Mouse (Mus musculus) forebrain, postnatal 0 days (tissue): ENCODE measurements at regions not wholly inside any gene's neighbourhood (a gene's known extent, or its start where the extent isn't known, plus 50 kb on each side); places are given as distances from the start of the nearest gene placed in this dataset.

ENCODE experiments used
- ATAC-seq: fragments of 200-750 bp; cut with Nextera tagmentation; 2 replicates; pipeline ENCODE4 v1.8.0; 2017; ENCODE audit warnings: mild to moderate bottlenecking, moderate library complexity
- DNase-seq: peaks from one replicate; pipeline ENCODE4 v3.0.0-alpha.2; 2015
- H3K27ac ChIP-seq: fragments of 300-500 bp; sonication (generic); 2 replicates; pipeline ENCODE4 v1.5.1; 2014; ENCODE audit warnings: low read depth, mild to moderate bottlenecking, antibody characterized with exemption, low read length, moderate library complexity, mixed read lengths
- H3K27me3 ChIP-seq: fragments of 300-500 bp; sonication (generic); 2 replicates; pipeline ENCODE4 v1.6.1; 2014; ENCODE audit warnings: mild to moderate bottlenecking, low read length, mixed read lengths; ENCODE audit not compliant: insufficient read depth
- H3K36me3 ChIP-seq: fragments of 300-500 bp; sonication (generic); 2 replicates; pipeline ENCODE4 v1.6.1; 2014; ENCODE audit warnings: mild to moderate bottlenecking, moderate library complexity; ENCODE audit not compliant: insufficient read depth
- H3K4me1 ChIP-seq: fragments of 300-500 bp; sonication (generic); 2 replicates; pipeline ENCODE4 v1.6.1; 2014; ENCODE audit warnings: antibody characterized with exemption; ENCODE audit not compliant: insufficient read depth
- H3K4me2 ChIP-seq: fragments of 300-500 bp; sonication (generic); 2 replicates; pipeline ENCODE4 v1.6.1; 2014; ENCODE audit warnings: low read depth, mild to moderate bottlenecking, moderate library complexity
- H3K4me3 ChIP-seq: fragments of 300-500 bp; sonication (generic); 2 replicates; pipeline ENCODE4 v1.5.1; 2014; ENCODE audit warnings: low read depth, low read length, mixed read lengths
- H3K9ac ChIP-seq: fragments of 300-500 bp; sonication (generic); 2 replicates; pipeline ENCODE4 v1.6.1; 2014; ENCODE audit warnings: mild to moderate bottlenecking
- H3K9me3 ChIP-seq: fragments of 300-500 bp; sonication (generic); 2 replicates; pipeline ENCODE4 v1.6.1; 2016; ENCODE audit warnings: low read length
- CTCF ChIP-seq: sonication (generic); IDR thresholded peaks from 2 replicates; pipeline ENCODE4 v1.5.1; 2016; ENCODE audit warnings: antibody characterized with exemption, control low read depth, low read depth
- WGBS: fragments of 180-500 bp; shearing (Covaris S2); extraction: QIAGEN DNeasy Blood & Tissue Kit; methylation state at CpG from one replicate; pipeline ENCODE4 v1.1.7; 2014; 5-methylcytosine and 5-hydroxymethylcytosine counted together

DNA sequence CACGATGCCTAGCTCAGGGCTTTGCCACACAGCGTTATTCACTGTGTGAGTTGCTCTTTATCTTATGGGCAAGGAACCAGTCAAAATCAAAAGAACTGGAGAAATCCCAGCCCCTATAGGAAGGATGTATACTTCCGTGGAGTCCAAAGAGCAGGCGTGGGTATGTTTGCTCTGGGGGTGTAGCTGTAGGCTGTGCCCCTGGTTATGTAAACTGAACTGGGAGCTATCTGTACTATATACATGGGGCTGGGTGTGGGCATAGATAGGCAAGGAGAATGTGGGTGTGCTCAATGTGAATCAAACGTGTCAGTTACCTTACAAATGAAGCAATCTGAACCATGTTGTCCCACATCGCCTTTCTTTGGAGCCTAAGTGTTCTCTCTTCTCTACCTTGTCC lies 120.3 kb upstream of the Parp11 start:
- no peaks in the 10 kb centered on the region for H3K27me3 ChIP-seq
- no peak for ATAC-seq
- no peaks in the 10 kb centered on the region for H3K9me3 ChIP-seq
- no peak overlapping the region for H3K4me2 ChIP-seq
- no peak for TF ChIP-seq CTCF
- DNase-seq = no peak
- H3K9ac ChIP-seq = no peak overlapping the region
- H3K36me3 ChIP-seq = no peaks in the 10 kb centered on the region
- WGBS = 86% methylated on average over 6 of the region's 6 CpGs
- no peak overlapping the region for H3K4me3 ChIP-seq
- H3K4me1 ChIP-seq = peaks cover 18% of the 10 kb centered on the region
- H3K27ac ChIP-seq = no peak overlapping the region

DNA sequence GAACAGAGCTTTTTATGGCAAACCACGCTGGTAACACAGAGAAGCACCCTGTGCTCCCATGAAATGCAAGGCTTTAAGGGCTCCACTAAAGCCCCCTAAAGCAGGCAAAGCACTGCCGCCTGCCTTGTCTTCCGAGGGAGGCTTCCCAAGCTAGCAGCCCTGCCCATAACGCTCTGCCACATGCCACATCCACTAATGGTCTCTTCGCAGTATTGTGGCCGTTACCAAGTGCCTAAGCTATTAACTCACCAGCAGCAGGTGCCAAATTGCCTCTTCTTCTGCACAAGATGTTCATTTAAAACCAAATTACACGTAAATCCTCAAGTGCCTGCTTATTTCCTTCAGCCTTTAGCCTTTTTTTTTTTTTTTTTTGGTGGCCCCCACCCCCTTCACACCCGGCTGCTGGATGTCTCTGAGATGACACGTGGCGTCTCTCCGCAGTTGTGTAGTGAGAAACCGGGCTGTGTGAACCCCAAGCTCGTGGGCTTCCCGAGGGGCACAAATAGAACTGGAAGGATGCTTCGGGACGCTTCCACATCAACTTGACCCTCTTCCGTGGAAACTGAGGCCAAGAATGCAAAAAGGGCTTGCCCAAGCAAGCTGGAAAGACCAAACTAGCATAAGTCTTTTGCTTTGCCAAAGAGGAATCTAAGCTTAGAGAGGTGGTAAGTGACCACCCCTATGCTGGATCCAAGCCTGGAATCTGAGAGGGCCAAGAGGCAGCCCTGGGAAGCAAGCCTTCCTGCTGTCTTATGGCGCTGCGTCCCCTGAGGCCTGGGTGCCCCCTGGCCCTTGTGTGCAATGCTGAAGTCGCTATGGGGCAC lies 117.2 kb upstream of the Parp11 start:
- H3K9me3 ChIP-seq = no peaks in the 10 kb centered on the region
- H3K4me2 ChIP-seq = peak overlapping the region; percentile 82
- H3K4me3 ChIP-seq = peak overlapping the region; percentile 53
- H3K9ac ChIP-seq = peak overlapping the region; percentile 66
- no peaks in the 10 kb centered on the region for H3K27me3 ChIP-seq
- 14% methylated on average over 20 of the region's 20 CpGs for WGBS
- peak; percentile 36 for DNase-seq
- H3K36me3 ChIP-seq = no peaks in the 10 kb centered on the region
- ATAC-seq = peak; percentile 8; the same call in 1 of the 2 replicates
- H3K4me1 ChIP-seq = peaks cover 18% of the 10 kb centered on the region
- H3K27ac ChIP-seq = peak overlapping the region; percentile 45; the same call in 1 of the 2 replicates
- TF ChIP-seq CTCF = no peak

DNA sequence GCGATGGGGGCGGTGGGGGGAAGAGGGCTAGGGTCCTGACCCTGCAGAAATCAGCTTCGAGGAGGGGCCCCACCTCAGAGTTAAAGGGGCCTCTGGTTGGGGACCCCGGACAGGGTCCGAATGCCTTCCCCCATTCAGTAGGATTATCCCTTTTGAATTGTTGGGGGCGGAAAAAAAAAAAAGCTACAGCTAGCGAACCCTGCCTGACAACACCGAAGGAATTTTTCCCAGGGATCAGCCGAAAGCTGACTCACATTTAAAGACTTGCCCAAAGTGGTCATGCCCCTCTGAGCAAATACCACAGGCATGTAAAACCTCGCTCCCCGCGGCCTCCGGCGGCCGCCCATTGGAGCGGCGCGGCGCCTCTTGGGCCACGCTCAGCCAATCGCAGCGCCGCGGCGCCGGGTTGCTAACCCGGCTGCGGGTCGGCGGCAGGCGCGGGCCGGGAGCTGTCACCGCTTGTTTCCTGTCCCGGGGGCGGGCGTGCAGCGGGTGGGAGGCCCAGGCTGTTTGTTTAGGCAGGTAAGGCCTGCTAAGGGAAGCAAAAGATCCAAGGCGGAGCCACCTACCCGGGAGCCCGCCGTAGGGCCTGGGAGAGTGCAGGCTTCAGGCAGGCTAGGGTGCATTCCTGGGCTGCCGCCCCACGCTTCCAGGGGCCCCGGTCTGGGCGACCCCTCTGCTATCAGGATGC lies 116.5 kb upstream of the Parp11 start:
- Histone ChIP-seq H3K9ac (peak overlapping the region; percentile 66), H3K9me3 (no peaks in the 10 kb centered on the region), H3K4me1 (peaks cover 15% of the 10 kb centered on the region), H3K4me2 (peak overlapping the region; percentile 82), H3K36me3 (no peaks in the 10 kb centered on the region), H3K27ac (peak overlapping the region; percentile 79), H3K4me3 (peak overlapping the region; percentile 53), H3K27me3 (no peaks in the 10 kb centered on the region)
- TF ChIP-seq CTCF = no peak
- under 1% methylated on average over 46 of the region's 46 CpGs for WGBS
- ATAC-seq (peak; percentile 95), DNase-seq (peak; percentile 84)

DNA sequence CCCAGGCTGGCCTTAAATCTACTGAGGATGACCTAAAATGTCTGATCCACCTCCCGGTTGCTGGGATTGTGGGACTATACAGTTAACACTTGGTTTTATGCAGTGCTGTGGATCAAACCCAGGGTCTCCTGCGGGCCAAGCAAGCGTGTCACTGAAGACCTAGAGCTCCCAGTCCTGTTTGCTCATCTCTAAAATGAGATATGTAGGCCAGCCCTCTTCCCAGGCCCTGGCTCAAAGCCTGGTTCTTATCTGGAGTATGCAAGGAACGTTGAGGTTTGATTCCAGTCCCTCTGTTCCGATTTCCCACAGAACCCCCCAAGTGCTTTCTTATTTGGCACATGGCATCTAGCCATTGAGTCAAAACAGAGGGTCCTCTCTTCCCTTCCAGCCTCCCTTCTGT lies 115.5 kb upstream of the Parp11 start:
- H3K27ac ChIP-seq = no peak overlapping the region

DNA sequence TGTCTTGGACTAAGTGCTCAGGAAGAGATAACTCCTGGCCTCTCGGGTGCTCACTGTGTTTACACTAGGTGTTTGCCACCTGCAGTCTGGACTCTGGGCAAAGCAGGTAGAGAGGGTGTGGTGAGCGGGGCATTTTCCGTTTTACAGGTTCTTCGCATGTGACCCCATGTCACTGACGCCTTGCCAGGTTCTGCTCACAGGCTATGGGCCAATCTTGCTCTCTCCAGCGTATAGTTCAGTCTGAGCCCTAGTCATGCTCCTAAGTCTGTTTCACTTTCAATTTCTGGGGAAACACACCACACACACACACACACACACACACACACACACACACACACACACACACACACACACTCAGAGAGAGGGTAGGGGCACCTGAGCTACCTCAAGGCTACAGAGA lies 112.4 kb upstream of the Parp11 start:
- no peak overlapping the region for H3K27ac ChIP-seq
- ATAC-seq (no peak), DNase-seq (no peak)
- no peak overlapping the region for H3K4me2 ChIP-seq
- H3K27me3 ChIP-seq = no peaks in the 10 kb centered on the region
- no peak overlapping the region for H3K9ac ChIP-seq
- H3K4me1 ChIP-seq = peaks cover 15% of the 10 kb centered on the region
- no peaks in the 10 kb centered on the region for H3K36me3 ChIP-seq
- no peaks in the 10 kb centered on the region for H3K9me3 ChIP-seq
- no peak for TF ChIP-seq CTCF
- 94% methylated on average over 6 of the region's 6 CpGs for WGBS
- no peak overlapping the region for H3K4me3 ChIP-seq

More for the DNA sequence above, 115.5 kb upstream of the Parp11 start:
- ATAC-seq = no peak
- peaks cover 15% of the 10 kb centered on the region for H3K4me1 ChIP-seq
- no peaks in the 10 kb centered on the region for H3K36me3 ChIP-seq
- no peaks in the 10 kb centered on the region for H3K9me3 ChIP-seq
- no peak overlapping the region for H3K4me3 ChIP-seq
- DNase-seq = no peak
- WGBS = 75% methylated on average over 5 of the region's 5 CpGs
- H3K27me3 ChIP-seq = no peaks in the 10 kb centered on the region
- H3K4me2 ChIP-seq = no peak overlapping the region
- TF ChIP-seq CTCF = no peak
- H3K9ac ChIP-seq = no peak overlapping the region

DNA sequence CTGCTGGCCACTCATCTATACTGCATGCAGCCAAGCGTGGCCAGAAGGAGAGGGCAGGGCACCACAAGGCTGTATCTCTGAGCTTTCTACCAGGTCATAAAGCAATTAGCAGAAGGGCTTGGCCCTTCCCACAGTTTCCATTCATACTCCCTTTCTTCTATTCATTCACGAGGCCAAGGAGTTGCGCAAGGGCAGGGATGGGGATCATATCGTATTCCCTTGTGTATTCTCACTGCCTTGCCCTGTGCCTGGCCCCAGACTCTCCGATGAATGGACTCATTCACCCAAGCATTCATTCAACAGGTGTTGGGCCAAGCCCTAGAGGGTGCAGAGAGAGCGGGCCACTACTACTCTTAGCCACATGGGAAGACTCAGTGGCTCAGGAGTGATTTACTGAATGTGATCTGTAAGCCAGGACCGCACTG lies 111.2 kb upstream of the Parp11 start:
- no peak for TF ChIP-seq CTCF
- no peak for ATAC-seq
- no peak overlapping the region for H3K27ac ChIP-seq
- no peak overlapping the region for H3K4me2 ChIP-seq
- H3K9me3 ChIP-seq = no peaks in the 10 kb centered on the region
- no peaks in the 10 kb centered on the region for H3K27me3 ChIP-seq
- no peak for DNase-seq
- H3K4me3 ChIP-seq = no peak overlapping the region
- H3K36me3 ChIP-seq = no peaks in the 10 kb centered on the region
- 43% methylated on average over 7 of the region's 7 CpGs for WGBS
- H3K9ac ChIP-seq = no peak overlapping the region
- 0 out of 2 replicates have a peak, but pooled peaks cover 7% of the 10 kb centered on the region for H3K4me1 ChIP-seq
